ENCODE assay signal across 13 mouse cellular contexts in the genomic region with DNA sequence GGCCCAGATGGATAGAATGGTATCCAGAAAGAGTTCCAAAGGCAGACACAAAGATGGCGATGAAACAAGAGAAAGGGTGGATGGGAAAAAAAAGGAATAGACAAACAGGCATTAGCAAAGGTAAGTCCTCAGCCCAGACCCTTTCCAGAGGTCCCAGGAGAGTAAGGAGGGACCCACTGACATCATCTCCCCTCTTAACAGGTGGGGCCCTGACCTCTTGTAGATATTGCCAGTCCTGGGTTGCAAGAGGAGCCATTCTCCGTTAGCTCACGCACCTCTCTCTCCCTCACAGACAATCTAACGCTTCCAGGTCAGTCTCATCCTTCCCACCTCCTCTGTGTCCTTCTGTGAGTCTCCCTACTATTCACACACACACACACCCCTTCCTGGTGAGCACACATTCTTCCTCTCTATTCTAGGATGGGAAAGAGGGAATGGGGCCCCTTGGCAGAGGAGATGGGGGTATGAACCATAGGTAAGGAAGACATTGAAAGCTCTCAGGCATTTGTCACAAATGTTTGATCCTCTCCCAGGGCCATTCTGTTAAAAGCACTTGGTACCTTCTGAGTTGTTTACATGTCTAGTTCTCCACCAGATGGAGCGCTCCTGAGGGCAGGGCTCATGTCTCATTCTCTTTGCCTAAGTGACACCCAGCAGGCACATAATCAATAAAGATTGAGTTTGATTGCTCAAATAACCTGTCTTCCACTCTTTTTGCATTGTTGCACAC. TPM values are rescaled to one million over a fixed set of nuclear protein-coding genes. Genes with fewer than 3 reads are reported as not detected.
DNase-seq lines count a peak whose midpoint lies in the region; ATAC-seq lines count a peak whose summit lies in the region.
"Had no signal": no experiment of that assay in that cellular context is flagged by ENCODE, and none has a peak within 500 bp of the region (broad histone marks: within the 10 kb centered on the region; RNA-seq: fewer than 3 reads in every experiment).

No protein-coding gene starts in this region.

- H3K9me3 ChIP-seq in forebrain, embryonic 13.5 days (replicated peaks), result no peaks in the 10 kb centered on the region
- no peaks in the 10 kb centered on the region for H3K9me3 ChIP-seq in midbrain, embryonic 12.5 days
- H3K9me3 ChIP-seq: embryonic facial prominence, embryonic 15.5 days; liver, embryonic 13.5 days had no signal

- H3K4me2 ChIP-seq in forebrain, embryonic 13.5 days, result peak overlapping the region; percentile 74
- peak overlapping the region; percentile 70 for H3K4me2 ChIP-seq in midbrain, embryonic 12.5 days (replicated peaks)
- H3K4me2 ChIP-seq: embryonic facial prominence, embryonic 15.5 days; liver, embryonic 13.5 days had no signal

- H3K36me3 ChIP-seq in forebrain, embryonic 13.5 days (ENCODE audit: poor library complexity, severe bottlenecking), result peaks cover 27% of the 10 kb centered on the region
- H3K36me3 ChIP-seq in midbrain, embryonic 12.5 days, result peaks cover 18% of the 10 kb centered on the region
- H3K36me3 ChIP-seq: embryonic facial prominence, embryonic 15.5 days; G1E; liver, embryonic 13.5 days had no signal

- peaks cover 69% of the 10 kb centered on the region for H3K4me1 ChIP-seq in forebrain, embryonic 13.5 days
- H3K4me1 ChIP-seq in midbrain, embryonic 12.5 days, result peaks cover 63% of the 10 kb centered on the region

- intact Hi-C loops in left cerebral cortex, postnatal 4 days (cut with DNase I), result no loop called here

- H3K27ac ChIP-seq in forebrain, embryonic 13.5 days, result no peak overlapping the region
- H3K27ac ChIP-seq in midbrain, embryonic 12.5 days (replicated peaks), result no peak overlapping the region
- H3K27ac ChIP-seq: embryonic facial prominence, embryonic 15.5 days; liver, embryonic 13.5 days; macrophage had no signal

- peaks cover 50% of the 10 kb centered on the region for H3K27me3 ChIP-seq in forebrain, embryonic 13.5 days
- peaks cover 67% of the 10 kb centered on the region for H3K27me3 ChIP-seq in midbrain, embryonic 12.5 days

- peak; percentile 69 for DNase-seq in cerebellum, adult 11-12 months
- no peak for DNase-seq in cerebellum, postnatal 4 days (ENCODE audit: low spot score in 2 of 2)
- DNase-seq in cerebellum, adult 18-20 months, result peak; percentile 69 to 78
- DNase-seq in heart, adult 9 months (ENCODE audit: low spot score in 2 of 2), result no peak
- DNase-seq in urinary bladder, postnatal 25 days (ENCODE audit: low spot score), result no peak
- DNase-seq in left cerebral cortex, postnatal 4 days, result no peak
- DNase-seq: liver, embryonic 13.5 days had no signal

- peak overlapping the region; percentile 86 for H3K4me3 ChIP-seq in forebrain, embryonic 13.5 days
- H3K4me3 ChIP-seq in midbrain, embryonic 12.5 days, result peak overlapping the region; percentile 87; the same call in 1 of the 2 replicates
- H3K4me3 ChIP-seq: liver, embryonic 13.5 days had no signal

- H3K9ac ChIP-seq in forebrain, embryonic 13.5 days, result peak overlapping the region; percentile 98; the same call in 1 of the 2 replicates
- no peak overlapping the region for H3K9ac ChIP-seq in midbrain, embryonic 12.5 days (replicated peaks)
- H3K9ac ChIP-seq: embryonic facial prominence, embryonic 15.5 days; liver, embryonic 13.5 days had no signal

- 79% methylated on average over 5 of the region's 5 CpGs for WGBS in forebrain, embryonic 13.5 days
- 72% methylated on average over 5 of the region's 5 CpGs for WGBS in midbrain, embryonic 12.5 days

- no peak for ATAC-seq in forebrain, embryonic 13.5 days
- ATAC-seq in midbrain, embryonic 12.5 days (ENCODE audit: low FRiP score, low read depth), result no peak
- ATAC-seq: activated CD4-positive, CD25-positive, alpha-beta regulatory T cell, adult 4 months had no signal

RNA-seq across cellular contexts. Expression of a gene that starts 1.9 kb away (rescaled TPM):
- polyA plus RNA-seq in forebrain, embryonic 13.5 days (2015; fragmentation: Nextera tagmentation; extraction: Ambion mirVana), result 23.1 and 26.2 TPM in 2 replicates
- 12.6 and 13.5 TPM in 2 replicates for polyA plus RNA-seq in midbrain, embryonic 12.5 days (2016; fragmentation: Nextera tagmentation; extraction: Ambion mirVana)
- total RNA-seq in left cerebral cortex, postnatal 4 days (2021), result 10 to 100 TPM; 90.3 to 92.2 TPM
- polyA plus RNA-seq: activated CD4-positive, CD25-positive, alpha-beta regulatory T cell, adult 4 months; G1E had no signal

RNA-seq across cellular contexts. Expression of a gene that starts 7.9 kb away (rescaled TPM):
- polyA plus RNA-seq in forebrain, embryonic 13.5 days (2015; fragmentation: Nextera tagmentation; extraction: Ambion mirVana), result 5.1 TPM in 2 replicates
- polyA plus RNA-seq in midbrain, embryonic 12.5 days (2016; fragmentation: Nextera tagmentation; extraction: Ambion mirVana), result 6.8 and 7.9 TPM in 2 replicates
- total RNA-seq in left cerebral cortex, postnatal 4 days (2021), result 1 to 10 TPM; 2.4 to 2.7 TPM

RNA-seq across cellular contexts. Expression of a gene that starts 16.0 kb away (rescaled TPM):
- polyA plus RNA-seq in forebrain, embryonic 13.5 days (2015; fragmentation: Nextera tagmentation; extraction: Ambion mirVana), result 89.1 and 107 TPM in 2 replicates
- 96.6 and 102 TPM in 2 replicates for polyA plus RNA-seq in midbrain, embryonic 12.5 days (2016; fragmentation: Nextera tagmentation; extraction: Ambion mirVana)
- total RNA-seq in left cerebral cortex, postnatal 4 days (2021), result 10 to 100 TPM; 39.2 to 40.2 TPM

RNA-seq across cellular contexts. Expression of a gene that starts 24.4 kb away (rescaled TPM):
- 2.1 and 3.1 TPM in 2 replicates for polyA plus RNA-seq in forebrain, embryonic 13.5 days (2015; fragmentation: Nextera tagmentation; extraction: Ambion mirVana)
- polyA plus RNA-seq in midbrain, embryonic 12.5 days (2016; fragmentation: Nextera tagmentation; extraction: Ambion mirVana), result 0.71 and 1.8 TPM in 2 replicates
- under 1 TPM; 0.58 to 0.64 TPM for total RNA-seq in left cerebral cortex, postnatal 4 days (2021)
- total RNA-seq: G1E had no signal
- polyA plus RNA-seq: activated CD4-positive, CD25-positive, alpha-beta regulatory T cell, adult 4 months; G1E; liver, embryonic 13.5 days; macrophage had no signal

RNA-seq across cellular contexts. Expression of a gene that starts 25.4 kb away (rescaled TPM):
- polyA plus RNA-seq in forebrain, embryonic 13.5 days (2015; fragmentation: Nextera tagmentation; extraction: Ambion mirVana), result 1,763 and 1,849 TPM in 2 replicates
- 1,424 and 1,459 TPM in 2 replicates for polyA plus RNA-seq in midbrain, embryonic 12.5 days (2016; fragmentation: Nextera tagmentation; extraction: Ambion mirVana)
- 1,000 to 10,000 TPM; 1,680 to 1,682 TPM for total RNA-seq in left cerebral cortex, postnatal 4 days (2021)

Comparison
In these comparisons a context has a peak if more than half of its experiments do, and no peak if none do; other contexts are left out.
1. DNase-seq: peak in cerebellum, adult 11-12 months (single experiment) and cerebellum, adult 18-20 months (2 of 2); none in cerebellum, postnatal 4 days (0 of 2), heart, adult 9 months (0 of 2), urinary bladder, postnatal 25 days (single experiment) and left cerebral cortex, postnatal 4 days (single experiment).